Mouse (Mus musculus) liver, adult (tissue): ENCODE results near the gene Bnc2.

Experiments
- GATA4 ChIP-seq: IDR thresholded peaks from 2 replicates; pipeline ENCODE4 v1.6.1; 2014; ENCODE audit warnings: mild to moderate bottlenecking, low read length; ENCODE audit not compliant: insufficient replicate concordance

Bnc2 gene

GRCm38 (mm10) chr4:84661341-84661740, 13.7 kb downstream of the Bnc2 start:
- no peak for TF ChIP-seq GATA4

DNA sequence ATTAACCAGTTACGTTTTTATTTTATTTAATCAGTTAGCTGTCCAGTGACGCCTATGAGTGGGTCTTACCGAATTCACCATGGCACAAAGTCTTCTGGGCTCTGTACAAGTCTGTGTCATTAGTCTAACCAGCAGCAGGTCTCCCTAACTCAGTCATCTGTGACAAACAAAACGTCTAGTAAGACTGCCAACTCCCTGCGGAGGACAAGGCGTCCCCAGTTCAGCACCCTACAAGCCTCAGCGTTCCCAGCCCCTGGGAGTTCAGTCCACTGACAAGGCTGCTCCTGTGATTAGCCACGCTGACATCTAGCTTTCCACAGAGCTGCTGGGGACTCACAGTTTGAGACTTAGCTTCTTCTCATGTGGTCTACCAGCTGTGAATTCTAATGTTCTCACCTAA, 23.3 kb downstream of the Bnc2 start:
- TF ChIP-seq GATA4, result no peak

- TF ChIP-seq GATA4, result no peak
Measured at GRCm38 (mm10) chr4:84646576-84646975, 28.5 kb downstream of the Bnc2 start.

DNA sequence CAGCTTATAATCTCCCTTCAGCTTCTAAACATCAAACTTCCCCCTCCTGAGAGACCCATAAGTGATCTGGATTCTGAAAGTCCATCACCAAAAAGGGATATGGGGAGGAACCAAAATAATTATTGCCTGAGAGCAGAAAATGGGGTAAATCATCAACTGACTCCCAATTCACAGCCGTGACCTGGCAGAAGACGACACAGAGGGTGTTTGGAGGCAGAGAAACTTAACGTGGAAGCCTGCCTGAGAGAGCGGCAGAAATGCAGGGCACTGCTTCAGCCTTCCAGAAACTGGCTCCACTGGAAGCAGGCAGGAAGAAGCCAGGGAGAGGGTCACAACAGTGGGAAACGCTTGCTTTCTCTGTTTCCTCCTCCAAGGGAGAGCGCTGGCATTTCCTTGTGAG, 35.9 kb downstream of the Bnc2 start:
- TF ChIP-seq GATA4, result no peak

DNA sequence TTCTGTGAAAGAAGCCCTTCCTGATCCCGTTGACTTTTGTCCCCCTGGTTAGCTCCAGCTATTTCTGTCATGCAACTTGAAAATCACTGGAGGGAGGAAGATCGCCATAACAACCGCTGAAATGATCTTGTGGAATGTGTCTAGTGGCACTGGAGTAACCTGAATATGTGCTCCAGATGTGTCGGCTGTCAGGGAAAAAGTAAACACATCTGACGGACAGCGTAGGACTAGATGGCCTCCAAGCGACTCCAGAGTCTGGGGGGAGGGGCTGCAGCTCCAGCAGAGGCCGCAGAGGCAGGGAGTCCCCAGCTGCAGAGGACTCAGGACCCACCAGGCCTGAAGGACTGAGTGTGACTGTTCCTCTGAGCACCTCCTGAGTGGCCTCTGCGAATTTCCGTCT, 37.4 kb downstream of the Bnc2 start:
- no peak for TF ChIP-seq GATA4

- TF ChIP-seq GATA4, result no peak
Measured at GRCm38 (mm10) chr4:84634751-84635150, 40.3 kb downstream of the Bnc2 start.

DNA sequence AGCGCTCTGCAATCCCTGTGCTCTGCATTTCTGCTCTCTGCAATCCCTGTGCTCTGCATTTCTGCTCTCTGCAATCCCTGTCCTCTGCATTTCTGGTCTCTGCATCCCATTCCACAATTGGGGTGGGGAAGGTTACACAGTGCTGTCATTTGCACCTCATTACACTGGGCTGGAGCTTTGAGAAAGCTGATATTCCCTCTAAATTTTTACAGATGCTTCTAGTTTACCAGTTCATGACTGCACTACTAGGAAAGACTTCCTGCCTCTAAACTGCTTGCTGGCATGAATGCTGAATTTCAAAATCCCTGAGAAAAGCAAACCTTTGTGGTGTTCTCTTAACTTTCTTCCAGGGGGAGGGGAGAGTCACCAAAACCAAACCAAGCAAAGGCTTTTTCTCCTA, 41.1 kb downstream of the Bnc2 start:
- TF ChIP-seq GATA4, result no peak

GRCm38 (mm10) chr4:84632832-84633789, 42.0 kb downstream of the Bnc2 start:
- no peak for TF ChIP-seq GATA4

DNA sequence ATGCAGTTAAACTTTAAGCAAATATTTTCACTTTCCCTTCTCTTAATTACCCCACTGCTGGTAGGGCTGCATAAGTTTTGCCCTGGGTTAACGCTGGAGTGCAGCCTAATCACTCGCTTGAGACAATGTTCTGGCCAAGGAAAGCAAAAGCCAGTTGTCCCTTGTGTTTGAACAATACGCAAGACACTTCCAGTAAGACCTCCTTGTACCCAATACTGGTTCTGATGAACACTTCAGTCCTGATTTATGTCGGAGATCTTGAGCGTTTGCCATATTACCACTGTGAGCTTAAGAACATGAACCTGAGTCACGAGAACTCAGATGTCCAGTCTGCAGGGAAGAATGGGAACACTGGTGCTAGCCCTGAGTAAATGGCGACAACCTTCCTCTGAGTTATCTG, 47.5 kb downstream of the Bnc2 start:
- TF ChIP-seq GATA4, result no peak

DNA sequence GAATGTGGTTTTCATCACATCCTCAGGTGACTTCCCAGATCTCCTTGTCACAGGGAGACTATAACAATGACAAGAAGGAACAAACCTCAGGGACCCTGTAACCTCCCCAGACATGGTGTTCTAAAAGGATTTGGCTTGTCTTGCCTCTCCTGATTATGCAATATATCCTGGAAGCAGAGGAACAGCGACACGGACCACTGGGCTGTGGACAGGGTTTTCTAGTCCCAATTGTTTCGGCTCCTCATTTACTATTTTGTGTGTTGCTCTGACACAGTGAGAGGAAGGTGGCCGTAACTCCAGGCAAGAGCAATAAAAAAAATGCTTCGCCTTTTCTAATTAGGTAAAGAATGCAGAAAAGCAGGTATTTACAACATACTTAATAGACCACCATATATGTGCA, 51.8 kb downstream of the Bnc2 start:
- no peak for TF ChIP-seq GATA4

DNA sequence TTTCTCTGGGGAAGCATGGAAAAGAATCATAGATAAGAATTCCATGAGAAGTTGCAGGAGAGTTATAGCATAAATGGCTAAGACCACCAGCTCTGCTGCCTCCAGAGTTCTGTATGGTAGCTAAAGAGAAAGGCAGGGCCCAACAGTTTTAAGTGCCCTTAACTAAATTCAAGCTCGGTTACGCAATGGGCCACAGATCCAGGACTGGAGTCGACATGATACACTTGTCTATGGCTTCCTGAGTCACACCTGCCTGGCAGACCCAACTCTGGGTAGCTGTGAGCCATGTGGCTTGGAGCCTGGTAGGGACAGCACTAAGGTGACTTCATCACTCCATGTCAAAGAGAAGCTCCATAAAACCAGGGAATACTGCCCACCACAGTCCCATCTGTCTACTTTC, 53.3 kb downstream of the Bnc2 start:
- no peak for TF ChIP-seq GATA4

DNA sequence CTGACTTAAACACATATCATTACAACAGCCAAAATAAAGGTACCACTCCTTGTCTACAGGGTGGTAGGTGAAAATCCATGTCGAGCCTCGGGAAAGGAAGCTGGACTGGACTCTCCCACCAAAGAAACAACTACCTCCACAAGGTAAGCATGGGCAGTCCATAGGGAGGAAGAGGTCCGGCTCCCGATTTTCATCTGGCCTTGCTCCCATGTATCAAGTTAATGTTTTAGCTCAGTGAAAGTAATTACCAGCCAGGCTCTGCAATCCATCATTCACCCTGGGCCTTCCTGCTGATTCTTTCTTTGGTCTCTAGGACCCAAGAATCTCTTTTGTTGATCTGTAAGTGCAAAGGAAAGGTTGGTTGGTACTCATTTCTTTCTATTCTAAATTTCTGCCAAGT, 65.2 kb downstream of the Bnc2 start:
- TF ChIP-seq GATA4, result no peak

GRCm38 (mm10) chr4:84604461-84604860, 70.6 kb downstream of the Bnc2 start:
- no peak for TF ChIP-seq GATA4

GRCm38 (mm10) chr4:84580260-84580952, 94.7 kb downstream of the Bnc2 start:
- TF ChIP-seq GATA4, result no peak

DNA sequence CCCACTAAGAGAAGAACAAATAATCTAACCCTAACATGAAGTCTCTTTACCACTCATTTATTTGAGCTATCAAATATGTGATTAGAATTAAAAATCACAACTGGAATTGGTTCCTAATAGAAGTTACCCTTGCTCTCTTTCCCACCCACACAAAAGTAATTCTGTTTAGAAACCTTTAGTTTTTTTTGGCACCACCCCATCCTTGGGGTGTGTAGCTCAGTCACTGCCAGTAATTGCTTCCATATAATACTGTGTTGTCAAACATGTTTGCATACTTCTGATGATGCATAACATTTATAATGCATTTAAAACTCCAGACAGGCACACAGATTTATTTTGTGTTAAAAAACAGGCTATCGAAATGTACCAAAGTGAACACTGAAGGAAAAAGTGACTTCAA, 96.8 kb downstream of the Bnc2 start:
- no peak for TF ChIP-seq GATA4

DNA sequence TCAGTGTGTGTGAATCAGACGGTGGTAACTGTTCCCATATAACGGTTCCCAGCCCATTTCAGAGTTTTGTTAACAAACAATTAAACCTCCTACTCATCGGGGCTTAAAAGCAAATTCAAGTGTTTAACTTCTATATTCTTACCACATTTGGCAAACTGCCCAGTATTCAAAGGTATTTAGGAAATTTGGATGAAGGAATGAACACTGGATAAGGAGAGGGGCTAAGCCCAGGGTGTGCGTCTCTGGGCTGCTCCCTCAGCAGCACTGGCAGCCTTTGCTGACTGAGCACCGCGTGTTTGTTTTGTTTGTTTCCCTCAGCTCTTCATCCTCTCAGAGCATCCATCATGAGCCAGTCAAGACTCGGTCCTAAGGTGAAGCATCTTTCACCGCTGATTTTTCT, 109.0 kb downstream of the Bnc2 start:
- TF ChIP-seq GATA4, result no peak
